In the genomic region with DNA sequence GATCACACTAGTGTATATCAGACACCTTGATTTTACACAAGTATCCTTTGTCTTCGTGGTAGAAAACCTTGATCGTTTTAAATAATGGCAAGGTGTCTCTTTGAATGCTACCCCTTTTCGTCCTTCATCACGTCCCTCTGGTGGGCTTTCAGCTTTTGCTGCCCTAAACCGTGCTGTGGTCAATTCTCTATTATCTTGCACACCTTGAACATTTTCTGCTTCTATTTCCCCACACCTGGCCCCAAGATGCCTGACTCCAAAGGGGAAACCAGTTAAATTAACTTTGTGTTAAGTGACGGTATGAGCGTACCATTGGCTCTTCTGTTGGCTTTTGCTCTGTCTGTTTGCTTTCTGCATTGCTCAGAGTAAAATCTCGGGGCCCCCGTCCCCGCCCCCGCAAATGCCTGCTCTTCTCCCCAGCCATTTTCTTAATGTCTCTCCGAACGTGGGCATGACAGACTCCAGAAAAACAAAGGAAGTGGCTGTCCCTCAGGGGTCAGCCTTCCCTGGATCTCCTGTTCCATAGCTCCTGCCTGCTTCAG, we compare ENCODE assay signal across 8 mouse cellular contexts.
DNase-seq lines count a peak whose midpoint lies in the region; ATAC-seq and TF ChIP-seq lines count a peak whose summit lies in the region.

No protein-coding gene starts in this region.

- peak; percentile 21 for DNase-seq in thymus, adult 2 months
- no peak for DNase-seq in thymus, postnatal 36 days
- no peak for DNase-seq in forebrain, embryonic 14.5 days (ENCODE audit: low spot score)
- DNase-seq in thymus, postnatal 4 days = peak; percentile 70
- DNase-seq in urinary bladder, adult 2 months (ENCODE audit: low spot score) = no peak
- DNase-seq in cerebellum, adult 9-11 months = no peak
- no peak for DNase-seq in adrenal gland, adult 8-10 months

- H3K4me2 ChIP-seq in forebrain, embryonic 14.5 days (ENCODE audit: low read length) = peak overlapping the region; percentile 28; the same call in 1 of the 2 replicates
- H3K4me2 ChIP-seq in limb, embryonic 15.5 days = peak overlapping the region; percentile 22; the same call in 1 of the 2 replicates

- H3K9ac ChIP-seq in forebrain, embryonic 14.5 days (ENCODE audit: low read length) = peak overlapping the region; percentile 35; the same call in 1 of the 2 replicates
- H3K9ac ChIP-seq in limb, embryonic 15.5 days = no peak overlapping the region

- H3K4me1 ChIP-seq in thymus, adult 2 months (replicated peaks; ENCODE audit: control insufficient read depth, insufficient read depth, low read length) = peaks cover 32% of the 10 kb centered on the region
- H3K4me1 ChIP-seq in forebrain, embryonic 14.5 days (ENCODE audit: control insufficient read depth, insufficient read depth, low read length) = peaks cover 41% of the 10 kb centered on the region
- peaks cover 50% of the 10 kb centered on the region for H3K4me1 ChIP-seq in limb, embryonic 15.5 days

- no peak for ATAC-seq in forebrain, embryonic 14.5 days
- no peak for ATAC-seq in limb, embryonic 15.5 days (ENCODE audit: insufficient number of reproducible peaks, low FRiP score, low TSS enrichment, low read depth)

- H3K36me3 ChIP-seq in thymus, adult 2 months (ENCODE audit: control insufficient read depth, insufficient read depth, low read length) = no peaks in the 10 kb centered on the region
- no peaks in the 10 kb centered on the region for H3K36me3 ChIP-seq in forebrain, embryonic 14.5 days (ENCODE audit: control insufficient read depth, insufficient read depth, low read length)
- H3K36me3 ChIP-seq in limb, embryonic 15.5 days = no peaks in the 10 kb centered on the region

- H3K9me3 ChIP-seq in forebrain, embryonic 14.5 days (replicated peaks; ENCODE audit: control insufficient read depth, low read length) = no peaks in the 10 kb centered on the region
- no peaks in the 10 kb centered on the region for H3K9me3 ChIP-seq in limb, embryonic 15.5 days

- H3K4me3 ChIP-seq in thymus, adult 2 months (ENCODE audit: control insufficient read depth, insufficient read depth, low read length) = no peak overlapping the region
- H3K4me3 ChIP-seq in forebrain, embryonic 14.5 days (ENCODE audit: low read depth, low read length) = no peak overlapping the region
- no peak overlapping the region for H3K4me3 ChIP-seq in limb, embryonic 15.5 days

- peak overlapping the region; percentile 67 for H3K27ac ChIP-seq in thymus, adult 2 months (ENCODE audit: control insufficient read depth, insufficient read depth, low read length)
- peak overlapping the region; percentile 4; the same call in 1 of the 2 replicates for H3K27ac ChIP-seq in forebrain, embryonic 14.5 days (ENCODE audit: low read depth, low read length)
- no peak overlapping the region for H3K27ac ChIP-seq in limb, embryonic 15.5 days

- no peaks in the 10 kb centered on the region for H3K27me3 ChIP-seq in thymus, adult 2 months (ENCODE audit: control insufficient read depth, insufficient read depth, low read length)
- H3K27me3 ChIP-seq in forebrain, embryonic 14.5 days (replicated peaks; ENCODE audit: control insufficient read depth, insufficient read depth, low read length) = no peaks in the 10 kb centered on the region
- H3K27me3 ChIP-seq in limb, embryonic 15.5 days = peaks cover 7% of the 10 kb centered on the region

- TF ChIP-seq CTCF in thymus, adult 2 months (IDR thresholded peaks at IDR 0.05; ENCODE audit: borderline replicate concordance, control insufficient read depth, extremely low read depth, insufficient read depth, low read length, poor library complexity) = no peak

- no peak for TF ChIP-seq POLR2A in thymus, adult 2 months (IDR thresholded peaks at IDR 0.05; ENCODE audit: control insufficient read depth, extremely low read depth, insufficient read depth, low read length, poor library complexity)

- 54% methylated on average over 13 of the region's 13 CpGs for WGBS in thymus, adult 2 months
- WGBS in forebrain, embryonic 14.5 days = 9% methylated on average over 13 of the region's 13 CpGs
- 19% methylated on average over 13 of the region's 13 CpGs for WGBS in limb, embryonic 15.5 days

Comparison
In these comparisons a context has a peak if more than half of its experiments do, and no peak if none do; other contexts are left out.
1. DNase-seq: peak in thymus, adult 2 months (single experiment) and thymus, postnatal 4 days (single experiment); none in thymus, postnatal 36 days (0 of 2), forebrain, embryonic 14.5 days (single experiment), urinary bladder, adult 2 months (single experiment), cerebellum, adult 9-11 months (single experiment) and adrenal gland, adult 8-10 months (single experiment).